Mouse (Mus musculus): ENCODE measurements around the gene Ift122.
"Not testable (repeated sequence)": the region's sequence is repeated elsewhere in the genome, so short reads cannot be mapped to it uniquely, and the experiment has no call there.

Ift122 gene

DNA sequence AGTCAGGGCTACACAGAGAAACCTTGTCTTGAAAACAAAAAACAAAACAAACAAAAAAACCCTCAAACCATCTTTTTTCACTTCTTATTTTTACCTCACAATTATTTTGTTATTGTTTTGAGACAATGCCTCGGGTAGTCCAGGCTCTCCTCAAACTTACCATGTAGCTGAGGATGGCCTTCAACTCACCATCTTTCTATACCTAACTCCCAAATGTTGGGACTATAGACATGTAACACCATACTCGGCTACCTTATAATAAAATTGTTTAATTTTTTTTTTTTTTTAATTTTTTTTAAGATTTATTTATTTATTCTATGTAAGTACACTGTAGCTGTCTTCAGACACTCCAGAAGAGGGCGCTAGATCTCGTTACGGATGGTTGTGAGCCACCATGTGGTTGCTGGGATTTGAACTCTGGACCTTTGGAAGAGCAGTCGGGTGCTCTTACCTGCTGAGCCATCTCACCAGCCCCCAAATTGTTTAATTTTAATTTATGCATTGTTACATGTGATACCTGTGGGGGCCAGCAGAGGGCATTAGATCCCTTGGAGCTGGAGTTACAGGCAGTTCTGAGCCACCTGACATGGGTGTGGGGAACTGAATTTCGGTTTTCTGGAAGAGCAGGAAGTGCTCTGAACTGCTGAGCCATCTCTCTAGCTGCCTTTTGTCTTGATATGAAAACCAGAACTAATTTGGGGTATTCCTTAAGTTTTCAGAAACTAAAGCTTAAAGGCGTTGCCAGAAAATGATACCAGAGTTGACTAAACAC is 6.4 kb upstream of the Ift122 start:
- in situ Hi-C loops (cut with MseI, MboI) = no loop called here

DNA sequence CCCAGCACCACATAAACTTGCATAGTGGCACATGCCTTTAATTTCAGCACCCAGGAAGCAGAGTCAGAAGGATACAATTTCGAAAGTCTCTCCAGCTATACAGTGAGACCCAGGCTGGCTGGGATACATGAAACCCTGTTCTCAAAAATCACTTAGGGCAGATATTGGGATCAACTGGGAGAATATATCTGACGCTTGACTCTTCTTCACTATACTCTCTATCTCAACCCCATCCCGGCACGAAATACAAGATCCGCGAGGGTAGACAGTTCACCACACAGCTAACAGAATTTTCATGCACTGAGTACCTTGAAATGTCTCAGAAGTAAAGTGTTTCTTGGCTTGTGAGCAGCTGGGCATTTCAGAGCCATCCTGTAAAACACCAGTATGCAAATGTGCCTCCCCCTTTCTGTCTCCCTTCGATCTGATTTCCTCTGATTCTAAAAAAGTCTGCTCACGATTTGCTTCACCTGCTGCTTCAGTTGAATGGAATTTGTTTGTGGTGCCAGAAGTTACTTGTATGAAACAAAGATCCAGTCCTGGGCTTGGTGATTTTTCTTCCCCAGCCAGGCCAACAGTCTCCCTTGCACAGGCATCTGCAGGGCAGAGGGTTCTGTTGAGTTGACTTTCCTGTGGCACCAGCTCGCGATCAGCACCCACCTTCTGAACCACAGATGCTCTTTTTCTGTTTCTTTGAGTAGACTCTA is 4.5 kb upstream of the Ift122 start:
- in situ Hi-C loops (cut with MseI, MboI) = no loop called here

DNA sequence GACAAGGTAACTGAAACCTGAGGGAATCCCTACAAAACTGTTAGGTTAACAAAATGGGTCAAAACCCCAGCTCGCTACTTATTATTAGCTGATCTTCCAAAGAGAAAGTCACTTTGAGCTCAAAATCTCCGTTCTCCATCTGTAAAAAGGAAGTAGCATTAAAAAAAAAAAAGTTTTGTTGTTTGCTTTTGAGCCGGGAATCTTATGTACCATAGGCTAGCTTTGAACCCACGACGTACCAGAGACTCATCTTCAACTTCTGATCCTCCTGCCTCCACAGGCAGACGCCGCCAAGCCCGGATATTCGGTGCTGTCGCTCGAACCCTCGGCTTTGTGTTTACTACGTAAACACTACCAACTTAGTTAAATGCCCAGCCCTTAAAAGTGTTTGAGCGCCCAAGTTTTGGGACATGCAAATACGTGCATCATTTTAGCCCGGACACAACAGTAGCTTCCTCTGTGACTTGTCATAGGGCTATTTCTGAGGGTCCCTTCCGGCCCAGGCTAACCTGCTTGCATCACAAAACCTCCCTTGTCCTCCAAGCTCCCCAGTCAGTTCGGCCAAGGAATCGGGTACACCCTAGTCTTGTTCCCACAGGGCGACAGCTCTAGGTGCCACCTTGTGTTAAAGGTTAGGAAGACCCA is 702 bp upstream of the Ift122 start:
- in situ Hi-C loops (cut with MseI, MboI) = no loop called here

DNA sequence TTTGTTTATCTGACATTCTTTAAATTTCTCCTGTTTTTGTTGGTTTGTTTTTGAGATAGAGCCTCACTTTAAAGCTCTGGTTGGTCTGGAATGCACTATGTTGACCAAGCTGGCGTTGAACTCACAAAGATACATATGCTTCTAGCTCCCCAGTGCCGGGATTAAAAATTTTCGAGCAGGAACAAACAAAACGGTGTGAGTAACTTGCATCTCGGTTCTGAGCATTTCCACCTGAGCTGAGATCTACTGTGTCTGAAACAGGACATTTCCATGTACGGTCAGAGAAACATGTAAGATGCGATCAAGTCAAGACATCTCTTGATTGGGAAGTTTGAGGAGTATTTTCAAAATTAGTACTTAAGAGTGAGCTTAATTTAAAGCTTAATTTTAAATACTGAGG is 715 bp downstream of the Ift122 start:
- in situ Hi-C loops (cut with MseI, MboI) = no loop called here

DNA sequence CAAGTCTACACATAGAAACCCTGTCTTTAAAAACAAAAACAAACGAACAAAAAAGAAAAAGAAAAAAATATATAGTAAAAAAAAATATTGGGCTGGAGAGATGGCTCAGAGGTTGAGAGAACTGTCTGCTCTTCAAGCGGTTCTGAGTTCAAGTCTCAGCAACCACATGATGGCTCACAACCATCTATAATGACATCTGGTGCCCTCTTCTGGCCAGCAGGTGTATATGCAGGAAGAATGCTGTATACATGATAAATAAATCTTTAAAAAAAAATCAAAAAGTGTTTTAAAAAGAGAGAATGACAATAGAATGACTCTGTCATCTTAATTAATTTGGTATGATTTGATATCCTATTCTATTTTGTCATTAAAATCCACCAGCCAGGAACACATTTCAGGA is 1.2 kb downstream of the Ift122 start:
- in situ Hi-C loops (cut with MseI, MboI) = no loop called here

DNA sequence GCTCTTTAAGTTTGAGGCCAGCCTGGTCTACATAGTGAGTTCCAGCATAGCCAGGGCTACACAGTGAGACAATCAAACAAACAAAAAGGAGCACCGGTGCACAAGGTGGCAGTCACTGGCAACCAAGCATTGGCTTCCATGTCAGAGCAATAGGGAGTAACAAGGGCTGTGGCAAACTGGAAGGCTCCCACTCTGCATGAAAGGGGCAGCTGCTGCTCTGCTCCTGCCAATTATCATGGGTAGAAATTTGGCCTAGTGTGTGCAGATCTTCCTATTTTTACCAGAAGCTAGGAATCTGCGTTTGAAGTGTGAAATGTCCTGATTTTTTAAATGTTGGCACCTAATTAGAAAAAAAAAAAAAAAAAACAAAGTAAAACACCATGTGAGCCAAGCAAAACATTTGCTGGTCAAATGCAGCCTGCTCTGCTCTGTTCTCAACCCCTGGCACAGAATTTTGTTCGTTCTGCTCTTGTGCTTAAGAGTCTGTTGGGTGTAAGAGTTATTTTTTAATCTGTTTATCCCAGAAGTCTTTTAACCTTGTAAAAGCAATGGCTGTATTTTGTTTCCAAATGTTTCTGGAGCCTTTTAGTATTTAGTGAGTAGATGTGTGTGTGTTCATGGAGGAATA is 2.6 kb downstream of the Ift122 start:
- in situ Hi-C loops (cut with MseI, MboI) = no loop called here

DNA sequence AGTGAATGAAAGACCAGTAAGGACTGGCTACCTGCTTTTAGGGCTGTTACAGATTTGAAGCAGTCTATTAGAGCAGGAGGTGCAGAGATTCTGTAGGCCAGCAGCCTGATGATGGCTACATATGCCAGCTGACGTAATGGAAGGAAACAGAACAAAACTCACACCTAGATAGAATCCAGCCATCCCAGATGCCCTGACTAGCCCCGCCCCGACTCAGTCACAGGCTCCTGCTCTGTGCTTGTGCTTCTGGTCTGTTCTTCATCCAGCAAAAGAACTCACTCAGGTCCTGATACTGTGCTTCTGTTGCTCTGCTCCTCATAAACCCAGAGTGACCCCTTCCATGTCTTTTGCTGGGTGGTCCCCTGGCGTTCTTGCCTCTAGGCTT is 3.1 kb downstream of the Ift122 start:
- in situ Hi-C loops (cut with MseI, MboI) = no loop called here

DNA sequence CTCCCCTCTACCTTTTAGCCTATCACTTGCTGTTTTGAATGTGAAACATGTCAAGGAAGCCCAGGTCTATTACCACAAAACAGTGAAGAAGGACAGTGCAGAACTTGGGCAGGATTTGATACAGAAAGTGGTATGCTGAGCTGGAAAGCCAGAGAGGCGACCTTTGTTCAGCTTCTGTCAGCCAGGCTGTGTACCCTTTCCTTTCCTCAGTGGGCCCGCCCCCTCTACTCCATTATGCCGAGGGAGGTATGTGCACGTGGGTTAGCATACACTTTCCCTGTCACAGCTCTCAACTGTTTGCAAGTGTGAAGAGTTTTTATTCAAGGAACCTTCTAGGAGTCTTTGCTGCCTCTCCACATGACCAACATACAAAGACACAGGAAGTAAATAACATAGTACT is 6.0 kb downstream of the Ift122 start:
- in situ Hi-C loops (cut with MseI, MboI) = no loop called here

DNA sequence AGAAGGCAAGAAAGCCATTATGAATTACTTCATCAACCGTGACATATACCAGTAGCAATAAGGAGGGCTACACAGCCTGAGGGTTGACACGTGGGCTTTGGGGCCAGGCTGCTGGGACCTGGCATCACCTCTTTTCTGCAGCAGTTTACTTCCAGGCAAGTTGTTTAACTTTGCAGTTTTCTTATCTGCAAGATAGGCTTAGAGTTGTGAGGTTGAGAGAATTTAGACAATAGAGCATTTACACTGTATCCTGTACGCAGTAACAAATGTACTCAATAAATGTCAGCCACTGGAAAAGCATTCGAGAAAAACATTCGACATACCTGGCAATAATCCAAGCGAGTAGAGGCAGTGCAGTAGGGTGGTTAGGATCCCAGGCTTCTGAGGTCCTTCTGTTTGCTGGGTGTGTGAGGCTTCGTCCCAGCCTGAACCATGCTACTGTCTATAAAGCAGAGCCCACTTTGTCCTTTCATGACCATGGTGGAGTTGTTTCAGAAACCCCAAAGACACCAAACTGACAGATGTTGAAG is 6.8 kb downstream of the Ift122 start:
- in situ Hi-C loops (cut with MseI, MboI) = no loop called here

DNA sequence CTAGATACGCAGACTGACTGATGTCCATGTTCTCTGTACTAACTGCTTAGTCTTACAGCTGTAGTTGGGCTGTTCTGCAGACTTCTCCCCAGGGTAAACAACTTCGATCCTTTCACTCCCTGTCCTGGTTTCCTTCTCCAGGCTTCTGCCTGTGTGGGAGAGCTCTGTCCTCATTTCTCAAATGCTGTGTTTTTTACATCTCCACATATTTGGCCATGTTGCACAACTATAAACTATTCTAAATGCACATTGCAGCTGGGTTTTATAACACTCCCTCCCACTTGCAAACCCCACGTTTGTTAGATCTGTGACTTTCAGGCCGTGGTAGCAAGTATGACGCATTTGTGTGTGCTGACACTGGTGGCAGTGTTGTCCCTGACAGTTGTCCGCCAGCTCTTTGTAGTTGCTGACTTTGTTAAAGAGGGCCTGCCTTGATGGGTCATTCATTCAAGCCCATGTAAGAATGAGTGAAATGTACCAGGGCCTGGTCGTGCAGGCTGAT is 10.1 kb downstream of the Ift122 start:
- in situ Hi-C loops (cut with MseI, MboI) = no loop called here

DNA sequence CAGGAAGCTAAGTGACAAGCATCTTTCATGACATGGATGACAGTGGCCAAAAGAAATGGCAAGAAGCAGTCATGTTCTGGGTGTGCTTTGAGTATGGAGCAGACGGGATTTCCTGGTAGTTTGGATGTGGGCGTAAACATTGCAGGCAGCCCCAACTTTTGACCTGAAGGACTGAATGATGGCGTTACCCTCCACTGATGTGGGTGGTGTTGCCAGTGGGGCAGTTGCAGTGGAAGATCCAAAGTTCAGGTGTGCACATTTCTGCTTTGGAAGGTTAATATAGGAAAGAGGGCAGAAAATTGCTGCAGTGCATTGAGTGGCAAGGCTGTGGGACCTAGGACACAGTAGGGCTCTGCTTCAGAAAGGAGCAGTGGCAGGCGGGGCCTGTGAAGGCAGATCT is 12.0 kb downstream of the Ift122 start:
- in situ Hi-C loops (cut with MseI, MboI) = no loop called here

DNA sequence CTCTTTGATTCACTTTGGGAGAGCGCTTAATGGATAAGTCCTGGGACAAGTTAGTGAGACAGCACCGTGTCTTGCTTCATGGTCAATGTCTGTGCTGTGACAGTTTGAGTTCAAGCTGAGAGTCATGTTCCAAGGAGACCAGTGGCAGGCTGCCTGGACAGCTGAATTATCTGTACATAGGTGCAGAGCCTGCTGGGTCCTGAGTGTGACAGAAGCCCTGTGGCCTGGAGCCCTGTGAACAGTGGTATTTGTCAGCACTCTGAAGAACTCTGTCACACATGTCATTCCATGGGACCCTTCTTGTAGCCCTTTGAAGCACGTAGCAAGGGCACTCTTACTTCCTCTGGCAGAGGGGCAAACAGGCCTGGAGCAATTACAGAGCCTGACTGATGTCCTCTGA is 13.9 kb downstream of the Ift122 start:
- in situ Hi-C loops (cut with MseI, MboI) = not testable (repeated sequence)

DNA sequence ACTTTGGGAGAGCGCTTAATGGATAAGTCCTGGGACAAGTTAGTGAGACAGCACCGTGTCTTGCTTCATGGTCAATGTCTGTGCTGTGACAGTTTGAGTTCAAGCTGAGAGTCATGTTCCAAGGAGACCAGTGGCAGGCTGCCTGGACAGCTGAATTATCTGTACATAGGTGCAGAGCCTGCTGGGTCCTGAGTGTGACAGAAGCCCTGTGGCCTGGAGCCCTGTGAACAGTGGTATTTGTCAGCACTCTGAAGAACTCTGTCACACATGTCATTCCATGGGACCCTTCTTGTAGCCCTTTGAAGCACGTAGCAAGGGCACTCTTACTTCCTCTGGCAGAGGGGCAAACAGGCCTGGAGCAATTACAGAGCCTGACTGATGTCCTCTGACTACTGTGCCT is 18.0 kb downstream of the Ift122 start:
- in situ Hi-C loops (cut with MseI, MboI) = not testable (repeated sequence)

DNA sequence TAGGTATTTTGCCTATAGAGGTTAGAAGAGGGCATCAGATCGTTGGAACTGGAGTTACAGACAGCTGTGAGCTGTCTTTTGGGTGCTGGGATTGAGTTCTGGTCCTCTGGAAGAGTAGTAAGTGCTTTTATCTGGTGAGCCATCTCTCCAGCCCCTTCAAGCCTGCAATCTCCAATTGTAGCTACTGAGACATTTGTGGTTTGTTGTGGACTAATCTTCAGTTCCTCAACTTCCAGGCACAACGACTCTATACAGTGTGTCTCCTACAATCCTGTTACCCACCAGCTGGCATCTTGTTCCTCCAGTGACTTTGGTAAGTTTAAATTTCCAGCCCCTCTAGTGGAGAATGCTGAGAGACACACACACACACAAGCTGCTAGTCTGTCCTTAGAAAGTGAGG is 24.0 kb downstream of the Ift122 start:
- in situ Hi-C loops (cut with MseI, MboI) = no loop called here

DNA sequence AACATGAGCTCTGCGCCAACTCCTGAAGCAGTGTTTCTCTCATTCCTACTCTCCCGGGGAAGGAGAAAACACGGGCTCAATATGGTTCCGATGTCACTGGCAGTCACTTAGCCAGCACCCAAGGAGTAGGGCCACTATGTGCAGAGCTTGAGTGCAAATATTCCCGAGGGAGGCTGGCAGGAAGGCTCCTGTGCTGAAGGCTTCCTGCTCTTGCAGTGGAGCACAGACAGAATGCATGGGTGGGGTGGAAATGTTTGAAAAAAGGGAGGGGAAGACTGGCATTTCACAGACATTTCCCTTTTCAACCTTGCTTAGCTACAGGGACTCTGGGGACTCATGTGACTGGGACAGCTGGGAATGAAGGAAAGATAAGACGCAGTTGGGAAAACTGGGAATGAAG is 25.4 kb downstream of the Ift122 start:
- in situ Hi-C loops (cut with MseI, MboI) = no loop called here

DNA sequence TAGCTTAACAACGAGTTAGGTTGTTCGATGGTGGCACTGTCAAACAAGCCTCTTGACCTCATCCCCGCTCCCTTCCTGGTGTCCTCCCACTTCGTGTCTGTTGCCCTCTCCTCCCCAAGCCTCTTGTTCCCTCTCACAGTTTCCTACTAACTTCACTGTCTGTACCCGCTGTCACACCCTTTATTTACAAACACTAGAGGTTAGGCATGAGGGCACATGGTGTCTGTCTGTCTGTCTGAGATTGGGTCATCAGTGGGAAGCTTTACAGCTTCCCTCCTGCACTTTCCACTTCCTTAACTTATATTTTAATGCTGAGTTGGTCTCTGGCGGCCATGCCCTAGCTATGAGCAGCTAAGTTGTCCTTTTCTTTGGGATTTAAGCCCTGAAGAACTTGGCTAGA is 26.5 kb downstream of the Ift122 start:
- in situ Hi-C loops (cut with MseI, MboI) = no loop called here

DNA sequence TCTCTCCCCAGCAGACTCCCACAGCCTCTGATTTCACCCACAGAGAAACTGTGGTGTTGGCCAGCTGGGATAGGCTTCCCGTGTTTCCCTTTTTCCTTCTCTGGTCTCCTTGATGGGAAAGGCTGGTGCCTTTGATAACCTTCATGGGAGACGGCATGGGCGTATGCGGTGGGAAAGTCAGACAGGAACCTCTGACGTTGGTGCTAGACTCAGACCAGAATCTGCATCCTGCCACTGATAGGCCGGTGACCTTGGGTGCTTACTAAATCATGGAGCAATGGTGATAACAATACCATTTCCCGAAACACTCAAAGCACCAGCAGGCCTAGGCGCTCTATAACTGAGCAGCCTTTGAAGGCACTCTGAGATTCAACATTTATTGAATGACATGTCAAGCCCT is 27.5 kb downstream of the Ift122 start:
- in situ Hi-C loops (cut with MseI, MboI) = no loop called here

DNA sequence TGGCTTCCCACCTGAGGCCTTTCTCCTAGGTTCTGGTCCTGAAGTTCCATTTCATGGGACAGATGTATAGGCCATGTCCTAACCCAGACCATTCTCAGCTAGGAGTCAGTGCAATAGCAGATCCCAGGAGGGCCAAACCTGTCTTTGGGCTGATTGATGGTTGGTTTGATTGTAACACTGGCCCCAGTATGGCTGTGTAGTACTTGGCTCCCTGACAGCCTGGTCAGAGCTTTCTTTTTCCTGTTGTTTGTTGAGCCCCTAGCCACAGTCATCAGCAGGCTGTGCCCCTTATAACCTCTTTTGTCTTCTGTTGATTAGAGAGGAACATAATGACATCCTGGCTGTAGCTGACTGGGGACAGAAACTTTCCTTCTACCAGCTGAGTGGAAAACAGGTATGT is 30.7 kb downstream of the Ift122 start:
- in situ Hi-C loops (cut with MseI, MboI) = no loop called here

DNA sequence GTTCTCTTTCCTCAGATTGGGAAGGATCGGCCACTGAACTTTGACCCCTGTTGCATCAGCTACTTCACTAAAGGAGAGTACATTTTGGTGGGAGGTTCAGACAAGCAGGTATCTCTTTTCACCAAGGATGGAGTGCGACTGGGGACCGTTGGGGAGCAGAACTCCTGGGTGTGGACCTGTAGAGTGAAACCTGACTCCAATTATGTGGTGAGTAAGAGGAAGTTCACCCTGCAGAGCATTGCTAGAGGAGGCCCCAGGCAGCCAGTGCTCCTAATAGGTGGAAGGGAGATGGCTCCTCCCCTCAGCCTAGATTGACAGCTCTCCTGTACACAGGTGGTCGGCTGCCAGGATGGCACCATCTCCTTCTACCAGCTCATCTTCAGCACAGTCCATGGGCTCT is 33.6 kb downstream of the Ift122 start:
- in situ Hi-C loops (cut with MseI, MboI) = loop anchor here in 1 of 2 experiments (5.0 kb wide), 1 partner anchor 120 kb away; no protein-coding TSS in a partner anchor

DNA sequence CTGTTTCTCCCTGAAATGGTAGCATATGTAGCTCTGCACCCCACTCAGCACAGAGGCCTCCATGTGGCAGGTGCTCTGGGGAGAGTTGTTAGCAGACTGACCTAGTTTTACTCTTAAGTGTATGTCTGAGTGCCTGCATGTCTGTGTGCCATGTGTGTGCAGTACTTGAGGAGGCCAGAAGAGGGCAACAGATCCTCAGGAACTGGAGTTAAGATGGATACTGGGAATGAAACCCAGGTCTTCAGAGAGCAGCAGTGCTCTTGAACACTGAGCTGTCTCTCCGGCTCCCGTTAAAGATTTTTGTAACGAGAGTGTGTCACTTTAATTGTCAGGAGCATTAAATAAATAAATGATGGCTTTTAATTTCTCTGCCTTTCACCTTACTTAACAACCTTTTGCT is 35.0 kb downstream of the Ift122 start:
- in situ Hi-C loops (cut with MseI, MboI) = loop anchor here in 1 of 2 experiments (5.0 kb wide), 1 partner anchor 119 kb away; no protein-coding TSS in a partner anchor

DNA sequence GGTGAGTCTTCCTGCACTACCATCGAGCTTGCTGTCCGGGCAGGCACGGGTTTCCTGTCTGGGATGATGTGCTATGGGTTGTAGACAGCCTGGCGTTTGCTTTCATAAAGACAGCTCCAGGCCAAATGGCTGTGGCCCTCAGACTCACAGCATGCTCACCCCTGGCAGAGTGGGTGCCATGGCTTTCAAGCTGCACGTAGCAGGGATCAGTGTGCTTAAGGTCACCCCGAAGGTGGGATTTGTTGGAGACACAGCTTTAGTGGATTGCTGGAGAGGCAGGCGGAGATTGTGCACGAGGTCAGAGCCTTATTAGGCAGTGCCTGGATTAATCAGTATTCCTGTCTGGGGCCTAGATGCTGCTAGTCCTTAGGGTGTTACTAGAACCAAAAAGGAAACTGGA is 37.3 kb downstream of the Ift122 start:
- in situ Hi-C loops (cut with MseI, MboI) = loop anchor here (10.0 kb wide), 2 partner anchors 234 to 244 kb away; no protein-coding TSS in a partner anchor

DNA sequence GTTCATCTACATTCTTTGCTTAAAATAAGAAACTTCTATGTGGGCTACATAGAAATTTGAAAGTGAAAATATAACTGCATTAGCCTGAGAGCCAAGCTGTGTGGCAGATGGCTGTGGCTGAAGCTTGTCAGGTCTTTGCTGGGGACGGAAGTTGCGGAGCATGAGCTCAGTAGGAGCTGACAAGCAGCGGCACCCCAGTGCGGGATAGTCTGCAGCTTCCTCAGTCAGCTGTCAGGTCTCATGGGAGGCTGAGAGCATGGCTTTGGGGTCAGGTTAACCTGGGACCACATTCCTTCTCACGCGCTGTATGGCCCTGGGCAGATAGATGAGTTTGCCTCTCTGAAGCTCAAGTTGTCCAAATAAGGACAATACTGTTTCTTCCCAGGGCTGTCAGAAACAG is 37.8 kb downstream of the Ift122 start:
- in situ Hi-C loops (cut with MseI, MboI) = loop anchor here (10.0 kb wide), 2 partner anchors 234 to 244 kb away; no protein-coding TSS in a partner anchor
